Mouse (Mus musculus) stomach, postnatal 0 days (tissue): ENCODE results near the gene Tspan33.

ENCODE experiments used
- CTCF ChIP-seq: IDR thresholded peaks from 2 replicates; pipeline ENCODE4 v1.5.1; 2016; ENCODE audit warnings: antibody characterized with exemption, low read depth, mild to moderate bottlenecking, moderate library complexity
- EP300 ChIP-seq: optimal IDR thresholded peaks from 2 replicates; pipeline ENCODE3; 2016; ENCODE audit warnings: antibody characterized with exemption

GRCm38 (mm10) chr6:29693953-29694352 is at the start of gene Tspan33:
- TF ChIP-seq CTCF (no peak), EP300 (no peak)
